Mouse (Mus musculus): Measurements from ENCODE around the gene Map3k5.

- TF ChIP-seq TAL1 (IDR thresholded peaks at IDR 0.05; ENCODE audit: low read length) (no peak), GATA1 (IDR thresholded peaks at IDR 0.05; ENCODE audit: low read length) (no peak)
These were observed 106.4 kb downstream of the Map3k5 start for GRCm38 (mm10) chr10:20040677-20041076.
